Mouse (Mus musculus): ENCODE measurements around the gene Cnbd2. TPM values are rescaled to one million over a fixed set of nuclear protein-coding genes. Genes with fewer than 3 reads are reported as not detected.

Gene Cnbd2
- 10.0 and 10.3 TPM in 2 replicates for polyA plus RNA-seq (2015; fragmentation: Nextera tagmentation; extraction: Ambion mirVana)

DNA sequence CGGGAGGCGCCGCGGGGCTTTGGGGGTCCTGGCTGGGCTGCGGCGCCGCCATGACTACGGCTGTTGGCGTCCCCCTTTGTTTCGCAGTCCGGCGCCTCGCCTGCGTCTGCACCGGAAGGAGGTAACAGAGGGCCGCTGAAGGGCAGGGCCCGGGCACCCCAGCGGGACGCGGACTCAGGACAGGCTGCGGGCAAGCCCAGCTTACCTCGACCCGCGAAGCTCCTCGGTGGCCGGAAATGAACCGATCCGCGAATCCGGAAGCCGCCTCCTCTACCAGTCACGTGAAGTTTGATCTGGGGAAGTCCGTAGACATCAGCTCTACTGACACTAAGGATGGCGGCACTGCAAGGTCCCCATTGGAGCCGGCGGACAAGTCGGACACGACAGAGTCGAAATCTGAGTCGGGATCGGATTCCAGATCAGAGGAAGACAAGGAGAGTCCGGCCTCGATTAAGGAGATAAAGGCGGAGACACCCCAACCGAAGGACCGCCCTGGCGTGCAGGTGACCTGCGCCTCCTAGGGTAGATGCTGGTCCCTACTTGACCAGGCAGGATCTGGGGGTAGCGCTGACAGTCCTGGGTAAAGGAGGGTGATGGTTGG lies at the start of gene Cnbd2, which contains the start of gene Scand1:
Cnbd2 (plus strand) TSS at position 3 of the 601 bp plus-strand sequence.
Scand1 (minus strand) TSS at position 408 of the 601 bp plus-strand sequence.

GRCm38 (mm10) chr2:156420694-156421380 lies 108.7 kb downstream of the Cnbd2 start, which contains the start of gene Epb41l1:
TSS of gene Epb41l1 (plus strand) at chr2:156420909.

Small RNA genes lying within 50 kb of the gene (microRNA-seq; reads per million reads assigned to microRNA genes)
- gene Gm22758 (not detected), gene Gm22759 (not detected)

Other genes starting within 250 kb of the Cnbd2 start
- gene Spag4, start 247.1 kb upstream of the Cnbd2 start, polyA plus RNA-seq (2015; fragmentation: Nextera tagmentation; extraction: Ambion mirVana), result 4.9 and 7.8 TPM in 2 replicates
- 21.9 and 24.4 TPM in 2 replicates for gene Cpne1, start 200.3 kb upstream of the Cnbd2 start, polyA plus RNA-seq (2015; fragmentation: Nextera tagmentation; extraction: Ambion mirVana)
- gene Rbm12, start 200.3 kb upstream of the Cnbd2 start, polyA plus RNA-seq (2015; fragmentation: Nextera tagmentation; extraction: Ambion mirVana), result 9.7 and 11.1 TPM in 2 replicates
- 5.3 and 6.2 TPM in 2 replicates for gene Gm28036, start 185.2 kb upstream of the Cnbd2 start, polyA plus RNA-seq (2015; fragmentation: Nextera tagmentation; extraction: Ambion mirVana)
- 593 and 620 TPM in 2 replicates for gene Romo1, start 168.3 kb upstream of the Cnbd2 start, polyA plus RNA-seq (2015; fragmentation: Nextera tagmentation; extraction: Ambion mirVana)
- gene Nfs1, start 168.1 kb upstream of the Cnbd2 start, polyA plus RNA-seq (2015; fragmentation: Nextera tagmentation; extraction: Ambion mirVana), result 35.1 and 37.5 TPM in 2 replicates
- 372 and 409 TPM in 2 replicates for gene Rbm39, start 132.1 kb upstream of the Cnbd2 start, polyA plus RNA-seq (2015; fragmentation: Nextera tagmentation; extraction: Ambion mirVana)
- gene Phf20, start 115.8 kb upstream of the Cnbd2 start, polyA plus RNA-seq (2015; fragmentation: Nextera tagmentation; extraction: Ambion mirVana), result 97.5 and 98.3 TPM in 2 replicates
- gene Scand1, start 405 bp downstream of the Cnbd2 start, polyA plus RNA-seq (2015; fragmentation: Nextera tagmentation; extraction: Ambion mirVana), result 137 and 170 TPM in 2 replicates
- gene Epb41l1, start 108.6 kb downstream of the Cnbd2 start, polyA plus RNA-seq (2015; fragmentation: Nextera tagmentation; extraction: Ambion mirVana), result 13.7 and 18.7 TPM in 2 replicates
- gene Aar2, start 235.3 kb downstream of the Cnbd2 start, polyA plus RNA-seq (2015; fragmentation: Nextera tagmentation; extraction: Ambion mirVana), result 35.0 and 37.3 TPM in 2 replicates

All from neural tube, postnatal 0 days (tissue).